Mouse (Mus musculus) CH12.LX (cell line): ENCODE measurements at regions not wholly inside any gene's neighbourhood (a gene's known extent, or its start where the extent isn't known, plus 50 kb on each side); places are given as distances from the start of the nearest gene placed in this dataset.

ENCODE experiments used
- DNase-seq: peaks from one replicate; pipeline ENCODE4 v3.0.0-alpha.2; 2013; ENCODE audit errors: extremely low read depth
- H3K27ac ChIP-seq: 2 replicates; pipeline ENCODE4 v1.5.1; 2012; ENCODE audit warnings: low read depth, mild to moderate bottlenecking, control low read depth, moderate library complexity; ENCODE audit not compliant: insufficient read depth
- H3K27me3 ChIP-seq: replicated peaks from 2 replicates; pipeline ENCODE3; 2012; ENCODE audit warnings: inconsistent platforms
- H3K36me3 ChIP-seq, 2 experiments: replicated peaks in 1 of 2; 2 replicates each; pipeline versions ENCODE3 to v1.6.1; 2012; ENCODE audit warnings: inconsistent platforms in 1 of 2, low read length in 1 of 2, mild to moderate bottlenecking in 1 of 2, mixed read lengths in 1 of 2, moderate library complexity in 1 of 2; ENCODE audit not compliant: control insufficient read depth in 1 of 2, insufficient read depth in 1 of 2
- H3K4me1 ChIP-seq, 2 experiments: 2 replicates each; pipeline ENCODE4 v1.6.1; 2012; ENCODE audit warnings: inconsistent platforms in 1 of 2, moderate library complexity in 1 of 2; ENCODE audit not compliant: insufficient read depth in 2 of 2, control insufficient read depth in 1 of 2
- H3K4me2 ChIP-seq: 2 replicates; pipeline ENCODE4 v1.6.1; 2012; ENCODE audit warnings: low read depth, mild to moderate bottlenecking, control low read depth; ENCODE audit not compliant: poor library complexity, insufficient read depth, severe bottlenecking
- H3K4me3 ChIP-seq, 3 experiments: fragments of 150-350 bp in 1 of 3; sonication (generic) in 1 of 3; replicated peaks in 1 of 3; 2 replicates each; pipeline versions ENCODE3 to v1.5.1; 2011 to 2012; ENCODE audit warnings: low read depth in 2 of 3, low read length in 2 of 3, mild to moderate bottlenecking in 2 of 3, moderate library complexity in 2 of 3, control low read depth in 1 of 3, improper control_type of control experiment in 1 of 3, inconsistent platforms in 1 of 3, mixed read lengths in 1 of 3; ENCODE audit not compliant: poor library complexity in 1 of 3
- H3K79me2 ChIP-seq: replicated peaks from 2 replicates; pipeline ENCODE4 v1.6.1; 2012; ENCODE audit warnings: mild to moderate bottlenecking, moderate library complexity; ENCODE audit not compliant: control insufficient read depth, poor library complexity, insufficient read depth, severe bottlenecking; ENCODE audit errors: extremely low read depth
- H3K9ac ChIP-seq: 2 replicates; pipeline ENCODE4 v1.6.1; 2012; ENCODE audit warnings: low read depth, mild to moderate bottlenecking, control low read depth, moderate library complexity; ENCODE audit not compliant: insufficient read depth
- H3K9me3 ChIP-seq: replicated peaks from 2 replicates; pipeline ENCODE3; 2012; ENCODE audit warnings: low read length, inconsistent platforms, mixed read lengths
- BHLHE40 ChIP-seq: IDR thresholded peaks from 2 replicates; pipeline ENCODE4 v1.6.1; 2011; ENCODE audit warnings: mild to moderate bottlenecking, low read depth, low read length, improper control_type of control experiment
- CTCF ChIP-seq, 2 experiments: IDR thresholded peaks in 1 of 2; conservative IDR thresholded peaks in 1 of 2; 2 replicates each; pipeline ENCODE4 v1.5.1; 2011 to 2012; ENCODE audit warnings: low read depth in 2 of 2, low read length in 2 of 2, improper control_type of control experiment in 1 of 2, inconsistent platforms in 1 of 2, mild to moderate bottlenecking in 1 of 2, moderate library complexity in 1 of 2
- ELF1 ChIP-seq: IDR thresholded peaks from 2 replicates; pipeline ENCODE4 v1.6.1; 2014; ENCODE audit warnings: low read depth, mild to moderate bottlenecking, inconsistent platforms, low read length, improper control_type of control experiment
- ETS1 ChIP-seq: conservative IDR thresholded peaks from 2 replicates; pipeline ENCODE4 v1.6.1; 2012; ENCODE audit warnings: low read depth, mild to moderate bottlenecking, inconsistent platforms, low read length, improper control_type of control experiment, moderate library complexity
- GABPA ChIP-seq: IDR thresholded peaks from 2 replicates; pipeline ENCODE4 v1.6.1; 2012; ENCODE audit warnings: low read depth, low read length, improper control_type of control experiment, inconsistent platforms; ENCODE audit not compliant: insufficient replicate concordance
- HCFC1 ChIP-seq: IDR thresholded peaks from 2 replicates; pipeline ENCODE4 v1.6.1; 2012; ENCODE audit warnings: low read depth, mild to moderate bottlenecking, inconsistent platforms, low read length, improper control_type of control experiment
- IRF4 ChIP-seq: IDR thresholded peaks from 2 replicates; pipeline ENCODE4 v1.6.1; 2014; ENCODE audit warnings: low read depth, mild to moderate bottlenecking, inconsistent platforms, low read length, improper control_type of control experiment
- JUN ChIP-seq: IDR thresholded peaks from 2 replicates; pipeline ENCODE4 v1.6.1; 2011; ENCODE audit warnings: low read depth, mild to moderate bottlenecking, low read length, improper control_type of control experiment, moderate library complexity; ENCODE audit not compliant: insufficient read depth
- JUND ChIP-seq: conservative IDR thresholded peaks from 2 replicates; pipeline ENCODE4 v1.6.1; 2011; ENCODE audit warnings: low read depth, low read length, improper control_type of control experiment
- POLR2A ChIP-seq: IDR thresholded peaks from 2 replicates; pipeline ENCODE4 v1.6.1; 2011; ENCODE audit warnings: low read depth, mild to moderate bottlenecking, improper control_type of control experiment, low read length
- RAD21 ChIP-seq: IDR thresholded peaks from 2 replicates; pipeline ENCODE4 v1.6.1; 2011; ENCODE audit warnings: low read depth, mild to moderate bottlenecking, low read length, improper control_type of control experiment, moderate library complexity
- RCOR1 ChIP-seq: conservative IDR thresholded peaks from 2 replicates; pipeline ENCODE4 v1.6.1; 2012; ENCODE audit warnings: low read depth, mild to moderate bottlenecking, inconsistent platforms, low read length, improper control_type of control experiment
- SMC3 ChIP-seq: IDR thresholded peaks from 2 replicates; pipeline ENCODE4 v1.6.1; 2011; ENCODE audit warnings: low read depth, low read length, improper control_type of control experiment
- UBTF ChIP-seq: IDR thresholded peaks from 2 replicates; pipeline ENCODE4 v1.6.1; 2012; ENCODE audit warnings: low read depth, mild to moderate bottlenecking, inconsistent platforms, low read length, improper control_type of control experiment, moderate library complexity
- USF1 ChIP-seq: IDR thresholded peaks from 2 replicates; pipeline ENCODE4 v1.6.1; 2014; ENCODE audit warnings: low read depth, mild to moderate bottlenecking, inconsistent platforms, low read length, improper control_type of control experiment
- USF2 ChIP-seq: conservative IDR thresholded peaks from 2 replicates; pipeline ENCODE4 v1.6.1; 2011; ENCODE audit warnings: low read depth, low read length, improper control_type of control experiment
- ZC3H11A ChIP-seq: IDR thresholded peaks from 2 replicates; pipeline ENCODE4 v1.6.1; 2012; ENCODE audit warnings: low read depth, mild to moderate bottlenecking, inconsistent platforms, low read length, improper control_type of control experiment
- ZKSCAN1 ChIP-seq: IDR thresholded peaks from 2 replicates; pipeline ENCODE4 v1.6.1; 2012; ENCODE audit warnings: low read depth, inconsistent platforms, low read length, improper control_type of control experiment, borderline replicate concordance
- dilution Hi-C: fragments of 300-500 bp; cut with MboI; formaldehyde crosslinking; loops from 2 replicates; pipeline ENCODE4 v1.14.3; 2020; ENCODE audit warnings: low sequenced_read_pairs; ENCODE audit not compliant: extremely low pct_unique_long_range_greater_than_20kb, extremely low pct_ligation_motif_present
- in situ Hi-C: fragments of 300-500 bp; cut with MboI; formaldehyde crosslinking; loops from 3 replicates; pipeline ENCODE4 v1.14.3; 2019; ENCODE audit warnings: low sequenced_read_pairs, low pct_ligation_motif_present, low pct_unique_long_range_greater_than_20kb, mixed read lengths

DNA sequence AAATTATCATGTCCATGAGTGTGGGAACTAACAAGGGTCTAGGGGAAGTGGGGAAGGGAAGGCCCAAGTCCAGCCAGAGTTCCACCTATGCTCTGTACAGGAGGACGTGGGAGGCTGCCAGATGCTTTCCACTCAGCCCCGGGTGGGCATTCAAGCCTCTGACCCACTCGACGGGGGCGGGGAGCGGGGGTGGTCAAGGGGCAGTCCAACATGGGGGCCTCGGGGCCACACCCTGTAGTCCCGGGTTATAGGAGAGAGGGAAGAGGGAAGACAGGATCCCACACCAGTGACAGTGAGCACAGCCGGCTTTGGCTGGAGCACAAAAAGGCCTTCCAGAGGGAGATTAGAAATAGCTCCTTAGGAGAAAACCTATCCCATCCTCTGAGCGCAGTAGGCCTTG lies 283.1 kb upstream of the Ddi1 start:
- Histone ChIP-seq H3K4me1 (no peaks in the 10 kb centered on the region), H3K9me3 (no peaks in the 10 kb centered on the region), H3K79me2 (no peaks in the 10 kb centered on the region), H3K4me3 (no peak overlapping the region), H3K9ac (no peak overlapping the region), H3K27ac (no peak overlapping the region), H3K36me3 (no peaks in the 10 kb centered on the region), H3K27me3 (no peaks in the 10 kb centered on the region), H3K4me2 (no peak overlapping the region)
- in situ Hi-C loops: no loop called here
- no peak for TF ChIP-seq JUN
- TF ChIP-seq IRF4: no peak
- no peak for TF ChIP-seq ZKSCAN1
- TF ChIP-seq RCOR1: no peak
- no peak for TF ChIP-seq CTCF (conservative IDR thresholded peaks at IDR 0.05 in 1 of 2, IDR thresholded peaks at IDR 0.05 in 1 of 2; ENCODE audit: low read depth in 2 of 2, low read length in 2 of 2)
- TF ChIP-seq ELF1: no peak
- no peak for TF ChIP-seq ZC3H11A
- no peak for TF ChIP-seq HCFC1
- no peak for TF ChIP-seq ETS1
- no peak for TF ChIP-seq JUND
- TF ChIP-seq UBTF: no peak
- dilution Hi-C loops: no loop called here
- no peak for DNase-seq

DNA sequence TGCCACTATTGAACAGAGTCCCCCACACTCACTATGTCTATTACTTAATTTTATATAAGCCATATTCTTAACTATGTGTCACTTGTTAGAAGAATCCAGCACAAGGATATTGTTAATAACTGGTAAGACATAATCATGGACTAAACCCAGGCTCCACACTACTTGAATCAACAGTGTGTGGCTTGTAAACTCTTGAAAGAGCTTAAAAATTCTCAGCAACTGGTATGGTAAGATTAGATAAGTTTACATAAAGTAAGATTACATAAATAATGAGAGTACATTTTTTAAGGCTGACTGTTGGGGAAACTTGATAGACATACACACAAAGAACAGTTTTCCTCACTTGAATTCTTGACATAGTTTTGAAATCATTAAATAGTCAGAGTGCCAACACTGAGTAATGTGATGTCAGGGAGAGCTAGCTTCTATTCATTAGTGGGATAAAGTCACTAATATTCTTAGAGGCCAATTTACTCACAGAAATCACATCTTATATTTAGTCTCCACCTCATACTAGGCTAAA lies 270.6 kb upstream of the Ddi1 start:
- Histone ChIP-seq H3K27ac (no peak overlapping the region), H3K27me3 (no peaks in the 10 kb centered on the region), H3K79me2 (no peaks in the 10 kb centered on the region), H3K36me3 (no peaks in the 10 kb centered on the region), H3K4me1 (no peaks in the 10 kb centered on the region), H3K4me2 (no peak overlapping the region), H3K9me3 (no peaks in the 10 kb centered on the region), H3K4me3 (no peak overlapping the region), H3K9ac (no peak overlapping the region)
- in situ Hi-C loops (no loop called here), dilution Hi-C loops (no loop called here)
- DNase-seq: no peak
- TF ChIP-seq UBTF (no peak), USF2 (no peak), ETS1 (no peak), ELF1 (no peak), SMC3 (no peak)

DNA sequence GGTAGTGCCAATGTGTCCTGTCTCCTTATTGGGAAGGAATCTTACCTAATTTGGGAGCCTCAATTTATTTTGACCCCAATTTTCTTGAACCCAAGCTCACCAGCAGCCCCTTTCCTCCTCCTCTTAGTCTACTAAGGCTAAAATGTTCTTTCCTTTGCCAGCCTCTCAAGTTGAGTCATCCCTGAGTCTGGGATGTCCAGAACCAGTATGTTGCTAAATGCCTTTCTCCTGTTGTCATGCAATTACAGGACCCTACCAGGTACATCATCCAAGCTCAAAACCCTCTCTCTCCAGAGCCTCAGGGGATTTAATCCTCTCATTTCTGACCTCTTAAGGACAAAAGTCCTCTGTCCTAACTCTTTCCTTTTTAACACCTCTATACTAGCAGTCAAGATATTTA lies 259.2 kb upstream of the Ddi1 start:
- TF ChIP-seq BHLHE40 (no peak), POLR2A (no peak), USF1 (no peak), GABPA (no peak), RAD21 (no peak), USF2 (no peak)
- Histone ChIP-seq H3K4me2 (no peak overlapping the region), H3K9me3 (no peaks in the 10 kb centered on the region), H3K4me3 (no peak overlapping the region), H3K27me3 (no peaks in the 10 kb centered on the region), H3K36me3 (no peaks in the 10 kb centered on the region), H3K79me2 (no peaks in the 10 kb centered on the region), H3K27ac (no peak overlapping the region), H3K9ac (no peak overlapping the region), H3K4me1 (no peaks in the 10 kb centered on the region)
- in situ Hi-C loops (no loop called here), dilution Hi-C loops (no loop called here)
- DNase-seq: no peak
